Mouse (Mus musculus) ES-Bruce4 (cell line): ENCODE results near the gene Rbm26. TPM values are rescaled to one million over a fixed set of nuclear protein-coding genes. Genes with fewer than 3 reads are reported as not detected.

ENCODE experiments used
- H3K27ac ChIP-seq: 2 replicates; pipeline ENCODE4 v1.5.1; 2012; ENCODE audit warnings: low read length, inconsistent platforms; ENCODE audit not compliant: insufficient read depth
- H3K27me3 ChIP-seq: 2 replicates; pipeline ENCODE4 v1.6.1; 2012; ENCODE audit warnings: mild to moderate bottlenecking, low read length, inconsistent platforms; ENCODE audit not compliant: control insufficient read depth, poor library complexity, insufficient read depth, severe bottlenecking
- H3K36me3 ChIP-seq: 2 replicates; pipeline ENCODE4 v1.6.1; 2012; ENCODE audit warnings: inconsistent platforms, mild to moderate bottlenecking, low read length, moderate library complexity; ENCODE audit not compliant: control insufficient read depth, poor library complexity, insufficient read depth, severe bottlenecking
- H3K4me1 ChIP-seq: one replicate; pipeline ENCODE4 v1.8.1; 2011; ENCODE audit warnings: low read length; ENCODE audit not compliant: control insufficient read depth, insufficient read depth
- H3K4me3 ChIP-seq: 2 replicates; pipeline ENCODE4 v1.5.1; 2011; ENCODE audit warnings: low read depth, mild to moderate bottlenecking, low read length
- H3K9ac ChIP-seq: 2 replicates; pipeline ENCODE4 v1.6.1; 2012; ENCODE audit warnings: low read depth, mild to moderate bottlenecking, inconsistent platforms; ENCODE audit not compliant: poor library complexity, severe bottlenecking
- H3K9me3 ChIP-seq: replicated peaks from 2 replicates; pipeline ENCODE4 v1.6.1; 2012; ENCODE audit warnings: mild to moderate bottlenecking, low read length, inconsistent platforms; ENCODE audit not compliant: control insufficient read depth, poor library complexity, insufficient read depth, severe bottlenecking
- CTCF ChIP-seq: IDR thresholded peaks from one replicate; pipeline ENCODE4 v1.8.1; 2011; ENCODE audit warnings: low read depth, low read length
- EP300 ChIP-seq: IDR thresholded peaks from 2 replicates; pipeline ENCODE4 v1.6.1; 2011; ENCODE audit warnings: low read depth, low read length; ENCODE audit not compliant: insufficient read depth
- POLR2A ChIP-seq: IDR thresholded peaks from one replicate; pipeline ENCODE4 v1.8.1; 2011; ENCODE audit warnings: low read length; ENCODE audit not compliant: insufficient read depth
- polyA plus RNA-seq: library from polyadenylated mRNA; stranded (reverse); fragments of >200 nt; gene quantifications from 2 replicates; pipeline ENCODE4 v1.2.4, GENCODE M21; 2011; ENCODE audit warnings: low read depth; ENCODE audit not compliant: missing spikeins, insufficient read depth, insufficient read length

The Rbm26 gene
- polyA plus RNA-seq, 1 experiment: 173 TPM

GRCm38 (mm10) chr14:105084757-105085330 is 92.3 kb downstream of the Rbm26 start:
- no peaks in the 10 kb centered on the region for H3K4me1 ChIP-seq
- TF ChIP-seq CTCF (no peak), EP300 (no peak), POLR2A (no peak)
- no peaks in the 10 kb centered on the region for H3K9me3 ChIP-seq
- H3K9ac ChIP-seq: no peak overlapping the region
- no peaks in the 10 kb centered on the region for H3K36me3 ChIP-seq
- no peak overlapping the region for H3K27ac ChIP-seq
- no peak overlapping the region for H3K4me3 ChIP-seq
- no peaks in the 10 kb centered on the region; the same call in 1 of the 2 replicates for H3K27me3 ChIP-seq

DNA sequence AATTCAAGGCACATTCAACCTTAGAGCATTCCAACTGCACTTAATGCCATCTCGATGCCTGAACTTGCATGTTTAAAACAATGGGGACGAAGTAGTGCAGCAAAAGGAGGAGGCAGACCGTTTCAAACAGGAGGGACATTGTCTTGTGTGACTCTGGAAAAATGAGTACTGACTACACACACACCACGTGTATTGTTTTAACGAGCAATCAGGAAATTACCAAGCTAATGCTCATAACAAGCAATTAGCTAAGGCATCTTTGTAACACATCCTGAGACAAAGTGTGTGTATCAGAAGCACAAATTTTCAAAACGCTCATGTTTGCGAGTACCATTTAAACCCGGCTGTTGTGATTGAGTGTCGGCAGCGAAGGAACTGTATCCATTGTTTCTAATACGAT is 93.0 kb downstream of the Rbm26 start:
- Histone ChIP-seq H3K9me3 (no peaks in the 10 kb centered on the region), H3K36me3 (no peaks in the 10 kb centered on the region), H3K27ac (no peak overlapping the region), H3K27me3 (no peaks in the 10 kb centered on the region; the same call in 1 of the 2 replicates), H3K4me1 (no peaks in the 10 kb centered on the region), H3K9ac (no peak overlapping the region), H3K4me3 (no peak overlapping the region)
- TF ChIP-seq EP300 (no peak), POLR2A (no peak), CTCF (no peak)

GRCm38 (mm10) chr14:105074776-105075175 is 102.4 kb downstream of the Rbm26 start:
- no peaks in the 10 kb centered on the region for H3K36me3 ChIP-seq
- H3K27me3 ChIP-seq: no peaks in the 10 kb centered on the region
- no peaks in the 10 kb centered on the region for H3K4me1 ChIP-seq
- H3K27ac ChIP-seq: no peak overlapping the region
- H3K4me3 ChIP-seq: no peak overlapping the region
- H3K9ac ChIP-seq: no peak overlapping the region
- no peaks in the 10 kb centered on the region for H3K9me3 ChIP-seq
- TF ChIP-seq CTCF (no peak), POLR2A (no peak), EP300 (no peak)

DNA sequence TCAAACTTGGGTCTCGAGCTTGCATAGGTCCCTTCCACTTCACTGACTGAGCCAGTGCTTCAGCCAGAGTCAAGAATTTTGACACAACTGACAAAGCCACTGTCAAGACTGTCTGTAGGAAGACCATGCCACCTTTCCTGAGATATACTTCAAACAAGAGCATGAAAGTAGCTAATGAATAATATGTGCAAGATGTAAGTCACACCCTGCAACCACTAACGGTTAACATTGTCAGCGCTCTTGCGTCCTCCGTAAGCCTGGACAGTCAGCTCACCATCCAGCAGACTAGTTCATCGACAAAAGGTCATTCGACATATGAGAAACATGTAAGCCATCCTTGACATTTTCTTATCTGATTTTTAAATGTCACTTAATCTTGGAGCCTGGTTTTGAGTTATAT is 102.8 kb downstream of the Rbm26 start:
- no peak for TF ChIP-seq POLR2A
- TF ChIP-seq CTCF: no peak
- no peak for TF ChIP-seq EP300
- Histone ChIP-seq H3K4me1 (no peaks in the 10 kb centered on the region), H3K27me3 (no peaks in the 10 kb centered on the region), H3K27ac (no peak overlapping the region), H3K9ac (no peak overlapping the region), H3K4me3 (no peak overlapping the region), H3K36me3 (no peaks in the 10 kb centered on the region), H3K9me3 (no peaks in the 10 kb centered on the region)

- Histone ChIP-seq H3K9ac (no peak overlapping the region), H3K4me1 (no peaks in the 10 kb centered on the region), H3K9me3 (no peaks in the 10 kb centered on the region), H3K4me3 (no peak overlapping the region), H3K27me3 (no peaks in the 10 kb centered on the region), H3K27ac (no peak overlapping the region), H3K36me3 (no peaks in the 10 kb centered on the region)
- TF ChIP-seq EP300 (no peak), POLR2A (no peak), CTCF (no peak)
Measured at GRCm38 (mm10) chr14:105071010-105071509, 106.1 kb downstream of the Rbm26 start.

DNA sequence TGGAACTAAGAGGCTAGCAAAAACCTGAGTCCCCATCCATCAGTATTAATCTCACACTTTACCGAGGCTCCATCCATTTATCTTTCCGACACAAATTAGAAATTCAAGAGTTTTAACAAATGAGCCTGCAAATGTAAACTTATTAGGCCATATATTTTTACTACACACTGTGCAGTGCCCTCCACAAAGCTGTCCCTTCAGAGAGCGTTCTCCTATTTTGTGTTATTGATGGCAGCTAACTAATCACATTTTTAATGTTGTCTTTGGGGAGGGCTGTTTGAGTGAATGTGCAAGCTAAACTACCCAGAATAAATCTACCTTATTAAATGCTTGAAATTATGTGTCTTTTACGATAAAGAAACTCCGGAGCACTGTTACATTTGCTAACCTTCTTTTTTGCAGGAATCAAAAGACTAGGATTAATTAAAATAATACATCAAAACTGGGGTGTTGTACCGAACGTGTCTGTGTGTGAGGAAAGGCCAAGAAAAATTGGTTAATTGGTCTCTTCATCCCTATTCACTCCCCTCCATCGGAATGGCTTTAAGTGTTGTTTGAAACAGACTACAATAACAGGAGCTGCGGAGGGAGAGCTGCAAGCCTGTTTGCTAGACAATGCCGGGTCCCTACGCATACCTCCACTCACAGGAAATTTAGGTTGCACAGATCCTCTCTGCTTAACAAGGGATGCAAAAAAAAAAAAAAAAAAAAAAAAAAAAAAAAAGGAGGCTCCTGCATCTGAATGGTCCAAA is 106.7 kb downstream of the Rbm26 start:
- H3K27me3 ChIP-seq: no peaks in the 10 kb centered on the region
- H3K4me1 ChIP-seq: no peaks in the 10 kb centered on the region
- no peaks in the 10 kb centered on the region for H3K9me3 ChIP-seq
- H3K4me3 ChIP-seq: no peak overlapping the region
- H3K27ac ChIP-seq: no peak overlapping the region
- H3K9ac ChIP-seq: no peak overlapping the region
- TF ChIP-seq CTCF: no peak
- TF ChIP-seq EP300: no peak
- no peak for TF ChIP-seq POLR2A
- H3K36me3 ChIP-seq: no peaks in the 10 kb centered on the region
